Mouse (Mus musculus) left cerebral cortex, adult 11 months (tissue): ENCODE data around the gene D430042O09Rik.
"Not testable (repeated sequence)": the region's sequence is repeated elsewhere in the genome, so short reads cannot be mapped to it uniquely, and the experiment has no call there.

Source experiments
- DNase-seq: peaks from one replicate; pipeline ENCODE4 v3.0.0; 2022; ENCODE audit warnings: low spot score

The D430042O09Rik gene

GRCm38 (mm10) chr7:125707593-125708022 is at the start of gene D430042O09Rik, which contains the start of gene Gtf3c1:
D430042O09Rik (plus strand) TSS chr7:125707888.
Gtf3c1 (minus strand) TSS chr7:125707780.
- peak; percentile 97 for DNase-seq

- DNase-seq: no peak
Observed at GRCm38 (mm10) chr7:125663654-125664053, 44.0 kb upstream of the D430042O09Rik start.

GRCm38 (mm10) chr7:125670865-125671264 is 36.8 kb upstream of the D430042O09Rik start:
- no peak for DNase-seq

- no peak for DNase-seq
Observed at GRCm38 (mm10) chr7:125671396-125671795, 36.3 kb upstream of the D430042O09Rik start.

GRCm38 (mm10) chr7:125674916-125675315 is 32.8 kb upstream of the D430042O09Rik start:
- DNase-seq: no peak

- DNase-seq: no peak
Observed at GRCm38 (mm10) chr7:125678756-125679155, 28.9 kb upstream of the D430042O09Rik start.

- no peak for DNase-seq
Observed at GRCm38 (mm10) chr7:125679936-125680335, 27.8 kb upstream of the D430042O09Rik start.

- DNase-seq: peak; percentile 34
Observed at GRCm38 (mm10) chr7:125690516-125690915, 17.2 kb upstream of the D430042O09Rik start.

GRCm38 (mm10) chr7:125694056-125694455 is 13.6 kb upstream of the D430042O09Rik start:
- peak; percentile 72 for DNase-seq

- no peak for DNase-seq
Observed at GRCm38 (mm10) chr7:125702791-125703190, 4.9 kb upstream of the D430042O09Rik start.

- DNase-seq: no peak
Observed at GRCm38 (mm10) chr7:125707186-125707585, 502 bp upstream of the D430042O09Rik start.

GRCm38 (mm10) chr7:125708100-125708499 is 412 bp downstream of the D430042O09Rik start:
- DNase-seq: no peak

- DNase-seq: not testable (repeated sequence)
Observed at GRCm38 (mm10) chr7:125713542-125714055, 5.9 kb downstream of the D430042O09Rik start.

- no peak for DNase-seq
Observed at GRCm38 (mm10) chr7:125714803-125715202, 7.1 kb downstream of the D430042O09Rik start.

- no peak for DNase-seq
Observed at GRCm38 (mm10) chr7:125716724-125717123, 9.0 kb downstream of the D430042O09Rik start.

GRCm38 (mm10) chr7:125717612-125718011 is 9.9 kb downstream of the D430042O09Rik start:
- no peak for DNase-seq

- no peak for DNase-seq
Observed at GRCm38 (mm10) chr7:125720370-125720769, 12.7 kb downstream of the D430042O09Rik start.

GRCm38 (mm10) chr7:125721033-125721432 is 13.3 kb downstream of the D430042O09Rik start:
- DNase-seq: no peak

- DNase-seq: no peak
Observed at GRCm38 (mm10) chr7:125722127-125722526, 14.4 kb downstream of the D430042O09Rik start.

- DNase-seq: no peak
Observed at GRCm38 (mm10) chr7:125723189-125723972, 15.7 kb downstream of the D430042O09Rik start.

GRCm38 (mm10) chr7:125731679-125732078 is 24.0 kb downstream of the D430042O09Rik start:
- no peak for DNase-seq

GRCm38 (mm10) chr7:125733791-125734190 is 26.1 kb downstream of the D430042O09Rik start:
- DNase-seq: no peak

- no peak for DNase-seq
Observed at GRCm38 (mm10) chr7:125736366-125737015, 28.8 kb downstream of the D430042O09Rik start.
